8 mouse cellular contexts compared by ENCODE assay signal in the genomic region with DNA sequence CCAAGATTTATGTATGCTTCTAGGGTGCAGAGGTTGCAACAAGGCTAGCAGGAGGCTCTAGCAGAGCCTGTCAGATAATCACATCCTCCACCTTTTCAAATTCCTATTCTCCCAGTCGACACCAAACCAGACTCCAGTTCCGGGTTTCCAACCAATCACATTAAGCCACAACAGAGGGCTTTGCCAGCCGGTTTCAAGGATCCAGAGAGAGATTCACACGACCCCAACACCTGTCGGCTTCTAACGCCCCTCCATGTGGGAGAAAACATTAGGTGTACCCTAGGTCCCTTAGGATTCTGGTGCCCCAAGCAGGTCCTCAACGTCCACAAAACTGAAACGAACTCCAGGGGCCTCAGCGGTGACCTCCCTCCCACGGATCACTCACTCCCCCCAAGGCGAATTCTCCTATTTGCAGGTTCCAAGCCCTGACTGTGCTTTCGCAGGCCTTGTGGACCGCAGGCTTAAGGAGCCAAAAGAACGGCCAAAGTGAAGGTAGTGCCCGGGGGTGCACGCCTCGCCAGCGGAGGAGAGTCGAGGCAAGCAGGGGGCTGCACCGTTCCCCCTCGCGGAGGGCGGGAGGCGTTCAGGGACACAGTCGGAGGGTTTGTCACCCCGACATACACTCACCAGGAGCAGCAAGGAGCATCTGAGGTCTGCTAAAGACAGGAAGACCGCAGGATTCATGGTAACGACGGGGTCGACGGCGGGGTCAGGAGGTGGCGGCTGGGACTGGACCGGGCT. TPM values are rescaled to one million over a fixed set of nuclear protein-coding genes. Genes with fewer than 3 reads are reported as not detected.
DNase-seq lines count a peak whose midpoint lies in the region; TF ChIP-seq lines count a peak whose summit lies in the region.

No protein-coding gene starts in this region.

- H3K4me1 ChIP-seq in testis, adult 2 months (ENCODE audit: control insufficient read depth, insufficient read depth, low read length): peaks cover 2% of the 10 kb centered on the region; the same call in 1 of the 2 replicates
- peaks cover 23% of the 10 kb centered on the region for H3K4me1 ChIP-seq in midbrain, embryonic 10.5 days

- no peaks in the 10 kb centered on the region for H3K36me3 ChIP-seq in testis, adult 2 months (ENCODE audit: control insufficient read depth, insufficient read depth, low read length)
- peaks cover 5% of the 10 kb centered on the region for H3K36me3 ChIP-seq in midbrain, embryonic 10.5 days

- no peak for TF ChIP-seq POLR2A in testis, adult 2 months (IDR thresholded peaks at IDR 0.05; ENCODE audit: control insufficient read depth, low read depth, low read length)

- H3K9me3 ChIP-seq in midbrain, embryonic 10.5 days (replicated peaks): peaks cover 4% of the 10 kb centered on the region

- peak; percentile 47 for DNase-seq in adrenal gland, postnatal 14 days
- no peak for DNase-seq in adrenal gland, adult 18-20 months (ENCODE audit: low spot score in 2 of 2)
- DNase-seq in testis, postnatal 10 days (ENCODE audit: low spot score): no peak
- peak; percentile 4 for DNase-seq in gonadal fat pad, adult 2 months (ENCODE audit: low read depth)
- DNase-seq in left cerebral cortex, postnatal 4 days: peak; percentile 12
- DNase-seq in midbrain, embryonic 10.5 days (ENCODE audit: low spot score): peak; percentile 34
- DNase-seq in adrenal gland, adult (ENCODE audit: inconsistent age in 2 of 2, low spot score in 1 of 2): no peak

- no peaks in the 10 kb centered on the region for H3K27me3 ChIP-seq in testis, adult 2 months (ENCODE audit: control insufficient read depth, insufficient read depth, low read length)
- H3K27me3 ChIP-seq in midbrain, embryonic 10.5 days (ENCODE audit: low read depth, poor library complexity, severe bottlenecking): no peaks in the 10 kb centered on the region

- H3K27ac ChIP-seq in testis, adult 2 months (ENCODE audit: control insufficient read depth, insufficient read depth, low read depth, low read length): peak overlapping the region; percentile 88
- H3K27ac ChIP-seq in midbrain, embryonic 10.5 days (replicated peaks): peak overlapping the region; percentile 96

- WGBS in midbrain, embryonic 10.5 days: under 1% methylated on average over 34 of the region's 34 CpGs

- intact Hi-C loops in left cerebral cortex, postnatal 4 days (cut with DNase I): no loop called here

- peak overlapping the region; percentile 98 for H3K4me3 ChIP-seq in testis, adult 2 months (ENCODE audit: control insufficient read depth, low read depth, low read length)
- H3K4me3 ChIP-seq in midbrain, embryonic 10.5 days: peak overlapping the region; percentile 98

- no peak for TF ChIP-seq CTCF in testis, adult 2 months (IDR thresholded peaks at IDR 0.05; ENCODE audit: control insufficient read depth, insufficient read depth, insufficient replicate concordance, low read depth, low read length)

RNA-seq across cellular contexts. Expression of gene Erp44, which starts 0.4 kb away (rescaled TPM):
- 60.0 and 63.1 TPM in 2 replicates for total RNA-seq in adrenal gland, postnatal 14 days (2021)
- total RNA-seq in adrenal gland, adult 18-20 months (2021): 10 to 100 TPM; 52.4 to 65.1 TPM
- polyA plus RNA-seq in testis, adult 2 months (2012; rRNA removed): 14.8 and 15.3 TPM in 2 replicates
- polyA plus RNA-seq in gonadal fat pad, adult 2 months (2012; rRNA removed): 21.6 and 23.0 TPM in 2 replicates
- total RNA-seq in left cerebral cortex, postnatal 4 days (2021): 10 to 100 TPM; 36.4 to 38.1 TPM
- polyA plus RNA-seq in midbrain, embryonic 10.5 days (2016; fragmentation: Nextera tagmentation; extraction: Ambion mirVana): 66.7 and 68.5 TPM in 2 replicates

RNA-seq across cellular contexts. Expression of gene Invs, which starts 0.6 kb away (rescaled TPM):
- total RNA-seq in adrenal gland, postnatal 14 days (2021): 8.3 and 11.2 TPM in 2 replicates
- total RNA-seq in adrenal gland, adult 18-20 months (2021): 10 to 100 TPM; 10.6 to 11.5 TPM
- polyA plus RNA-seq in testis, adult 2 months (2012; rRNA removed): 2.3 and 2.6 TPM in 2 replicates
- polyA plus RNA-seq in gonadal fat pad, adult 2 months (2012; rRNA removed): 4.5 and 5.3 TPM in 2 replicates
- total RNA-seq in left cerebral cortex, postnatal 4 days (2021): 10 to 100 TPM; 14.4 to 14.6 TPM
- 9.0 and 9.4 TPM in 2 replicates for polyA plus RNA-seq in midbrain, embryonic 10.5 days (2016; fragmentation: Nextera tagmentation; extraction: Ambion mirVana)

Comparison
In these comparisons a context has a peak if more than half of its experiments do, and no peak if none do; other contexts are left out.
1. DNase-seq: peak in adrenal gland, postnatal 14 days (single experiment), gonadal fat pad, adult 2 months (single experiment), left cerebral cortex, postnatal 4 days (single experiment) and midbrain, embryonic 10.5 days (single experiment); none in adrenal gland, adult 18-20 months (0 of 2), testis, postnatal 10 days (single experiment) and adrenal gland, adult (0 of 2).